Comparison of ENCODE assay signal across 17 mouse cellular contexts in the genomic region with DNA sequence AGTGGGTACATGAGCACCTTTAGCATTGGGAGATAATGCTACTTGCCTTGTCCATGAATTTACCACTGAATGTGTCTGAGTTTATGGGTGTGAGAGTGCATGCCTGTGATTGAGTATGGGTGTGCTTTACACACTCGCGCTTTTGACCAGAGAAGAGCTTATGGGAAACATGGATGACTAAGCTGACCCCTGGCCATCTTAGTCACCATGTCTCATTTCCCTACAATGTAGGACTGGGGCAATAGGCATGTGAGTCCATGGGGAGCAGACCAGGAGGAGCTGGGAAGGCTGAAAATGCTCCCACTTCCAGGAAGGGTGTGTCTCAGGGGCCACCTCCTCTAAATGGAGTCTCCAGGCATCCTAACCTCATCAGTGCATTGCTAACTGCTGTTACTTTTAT. TPM values are rescaled to one million over a fixed set of nuclear protein-coding genes. Genes with fewer than 3 reads are reported as not detected.
DNase-seq lines count a peak whose midpoint lies in the region; ATAC-seq and TF ChIP-seq lines count a peak whose summit lies in the region.
"Had no signal": no experiment of that assay in that cellular context is flagged by ENCODE, and none has a peak within 500 bp of the region (broad histone marks: within the 10 kb centered on the region; RNA-seq: fewer than 3 reads in every experiment).

No protein-coding gene starts in this region.

- DNase-seq in cerebellum, adult 18-20 months = peak; percentile 1 to 13
- DNase-seq in cerebellum, adult 9-10 months = no peak
- peak; percentile 39 for DNase-seq in fibroblast of lung, adult 2 months (ENCODE audit: low read depth)
- DNase-seq in midbrain, postnatal 0 days (ENCODE audit: low spot score) = no peak
- no peak for DNase-seq in embryo, embryonic 11 days
- no peak for DNase-seq in retina, embryonic 14.5 days (ENCODE audit: low spot score)
- DNase-seq: heart, adult 11 months; heart, postnatal 10 days had no signal

- peaks cover 63% of the 10 kb centered on the region for H3K27me3 ChIP-seq in hindbrain, embryonic 13.5 days
- H3K27me3 ChIP-seq in midbrain, postnatal 0 days (ENCODE audit: insufficient read depth, low read length) = 0 out of 2 replicates have a peak, but pooled peaks cover 12% of the 10 kb centered on the region

- H3K9ac ChIP-seq in hindbrain, embryonic 13.5 days = peak overlapping the region; percentile 99
- H3K9ac ChIP-seq in midbrain, postnatal 0 days (replicated peaks; ENCODE audit: low read length, poor library complexity, severe bottlenecking) = peak overlapping the region; percentile 68
- H3K9ac ChIP-seq: limb, embryonic 15.5 days had no signal

- H3K27ac ChIP-seq in hindbrain, embryonic 13.5 days = peak overlapping the region; percentile 99
- H3K27ac ChIP-seq in midbrain, postnatal 0 days (ENCODE audit: low read depth, low read length) = peak overlapping the region; percentile 93
- H3K27ac ChIP-seq: kidney, postnatal 0 days; limb, embryonic 15.5 days had no signal

- peak overlapping the region; percentile 86 for H3K4me2 ChIP-seq in hindbrain, embryonic 13.5 days
- peak overlapping the region; percentile 68 for H3K4me2 ChIP-seq in midbrain, postnatal 0 days (ENCODE audit: low read depth, low read length, poor library complexity, severe bottlenecking)
- H3K4me2 ChIP-seq: limb, embryonic 15.5 days had no signal

- no peak for TF ChIP-seq CTCF in midbrain, postnatal 0 days (IDR thresholded peaks at IDR 0.05)

- H3K9me3 ChIP-seq in hindbrain, embryonic 13.5 days = no peaks in the 10 kb centered on the region
- H3K9me3 ChIP-seq in midbrain, postnatal 0 days (ENCODE audit: low read length) = no peaks in the 10 kb centered on the region
- H3K9me3 ChIP-seq: limb, embryonic 15.5 days had no signal

- ATAC-seq in hindbrain, embryonic 13.5 days (ENCODE audit: low FRiP score) = no peak
- no peak for ATAC-seq in midbrain, postnatal 0 days (ENCODE audit: low FRiP score)
- no peak for ATAC-seq in megakaryocyte progenitor cell, adult 5-6 weeks (replicated peaks; ENCODE audit: poor library complexity)
- ATAC-seq: lung, postnatal 0 days had no signal

- WGBS in hindbrain, embryonic 13.5 days = 13% methylated on average over 2 of the region's 2 CpGs
- WGBS in midbrain, postnatal 0 days = 15% methylated on average over 2 of the region's 2 CpGs

- H3K4me1 ChIP-seq in hindbrain, embryonic 13.5 days (replicated peaks) = peaks cover 59% of the 10 kb centered on the region
- H3K4me1 ChIP-seq in midbrain, postnatal 0 days (ENCODE audit: insufficient read depth, low read length) = peaks cover 8% of the 10 kb centered on the region; the same call in 1 of the 2 replicates

- H3K4me3 ChIP-seq in hindbrain, embryonic 13.5 days = peak overlapping the region; percentile 75
- peak overlapping the region; percentile 54 for H3K4me3 ChIP-seq in midbrain, postnatal 0 days (ENCODE audit: low read depth, low read length)
- H3K4me3 ChIP-seq: limb, embryonic 15.5 days had no signal

- H3K36me3 ChIP-seq in hindbrain, embryonic 13.5 days = peaks cover 12% of the 10 kb centered on the region
- no peaks in the 10 kb centered on the region for H3K36me3 ChIP-seq in midbrain, postnatal 0 days (ENCODE audit: insufficient read depth, low read length)
- H3K36me3 ChIP-seq: limb, embryonic 15.5 days had no signal

RNA-seq across cellular contexts. Expression of gene Rhbg, which starts 44.4 kb away (rescaled TPM):
- polyA plus RNA-seq in hindbrain, embryonic 13.5 days (2015; fragmentation: Nextera tagmentation; extraction: Ambion mirVana) = 0.22 and 0.32 TPM in 2 replicates
- total RNA-seq in midbrain, postnatal 0 days (2014; rRNA removed) = 0.94 and 1.0 TPM in 2 replicates
- 0.21 and 0.41 TPM in 2 replicates for polyA plus RNA-seq in midbrain, postnatal 0 days (2015; fragmentation: Nextera tagmentation; extraction: Ambion mirVana)
- not detected in 2 replicates for total RNA-seq in megakaryocyte progenitor cell, adult 5-6 weeks (2015)
- total RNA-seq in megakaryocyte progenitor cell, adult 5-6 weeks (2017) = 0.14 TPM in 1 of 2 replicates, not detected in the other
- total RNA-seq: common myeloid progenitor, adult 5-6 weeks; heart, postnatal 10 days; layer of hippocampus, postnatal 25 days; MEL; monocyte, adult 5-6 weeks had no signal

Comparison
In these comparisons a context has a peak if more than half of its experiments do, and no peak if none do; other contexts are left out.
1. DNase-seq: peak in cerebellum, adult 18-20 months (2 of 2) and fibroblast of lung, adult 2 months (single experiment); none in cerebellum, adult 9-10 months (single experiment), midbrain, postnatal 0 days (single experiment), embryo, embryonic 11 days (single experiment) and retina, embryonic 14.5 days (single experiment).